Mouse (Mus musculus) heart, postnatal 14 days (tissue): ENCODE measurements around the gene Ncoa4. TPM values are rescaled to one million over a fixed set of nuclear protein-coding genes. Genes with fewer than 3 reads are reported as not detected.
A peak's percentile ranks its signal among the peaks of the same experiment; 100 is the strongest.
"Not testable (repeated sequence)": the region's sequence is repeated elsewhere in the genome, so short reads cannot be mapped to it uniquely, and the experiment has no call there.

Experiments
- DNase-seq, 2 experiments: peaks; one replicate each; pipeline ENCODE4 v3.0.0; 2021 to 2022
- intact Hi-C: fragments of 180-260 bp; cut with DNase I; formaldehyde crosslinking; loops from one replicate; pipeline ENCODE4 v1.15.1; 2025
- total RNA-seq, 2 experiments: library from RNA; stranded (reverse); gene quantifications; 2 replicates each; pipeline ENCODE4 v1.2.3; 2021

The Ncoa4 gene
- total RNA-seq, 2 experiments from 2014 or later: 139 to 150 TPM

- DNase-seq: no peak
- intact Hi-C loops: no loop called here
Observed at GRCm38 (mm10) chr14:32154758-32155157, 4.9 kb upstream of the Ncoa4 start.

- intact Hi-C loops: no loop called here
Observed at GRCm38 (mm10) chr14:32159150-32159670, 455 bp upstream of the Ncoa4 start.

GRCm38 (mm10) chr14:32160563-32160962 is 898 bp downstream of the Ncoa4 start:
- intact Hi-C loops: loop anchor here (5.0 kb wide), 1 partner anchor 37 kb away; no protein-coding TSS in a partner anchor
- DNase-seq: no peak

More at GRCm38 (mm10) chr14:32159150-32159670, 455 bp upstream of the Ncoa4 start:
- DNase-seq: no peak

- intact Hi-C loops: loop anchor here (5.0 kb wide), 1 partner anchor 36 kb away; no protein-coding TSS in a partner anchor
- DNase-seq: no peak
Observed at GRCm38 (mm10) chr14:32161090-32161885, 1.6 kb downstream of the Ncoa4 start.

GRCm38 (mm10) chr14:32162231-32162630 is 2.6 kb downstream of the Ncoa4 start:
- no peak for DNase-seq
- intact Hi-C loops: loop anchor here (5.0 kb wide), 1 partner anchor 35 kb away; no protein-coding TSS in a partner anchor

- intact Hi-C loops: loop anchor here (5.0 kb wide), 1 partner anchor 34 kb away; no protein-coding TSS in a partner anchor
- DNase-seq: no peak
Observed at GRCm38 (mm10) chr14:32163203-32163888, 3.7 kb downstream of the Ncoa4 start.

- no peak for DNase-seq
- intact Hi-C loops: loop anchor here (5.0 kb wide), 1 partner anchor 33 kb away; no protein-coding TSS in a partner anchor
Observed at GRCm38 (mm10) chr14:32164173-32165051, 4.7 kb downstream of the Ncoa4 start.

- DNase-seq: peak; percentile 67 to 71
- intact Hi-C loops: no loop called here
Observed at GRCm38 (mm10) chr14:32165278-32166061, 5.8 kb downstream of the Ncoa4 start.

- DNase-seq: no peak
Observed at GRCm38 (mm10) chr14:32166062-32166441, 6.4 kb downstream of the Ncoa4 start.

GRCm38 (mm10) chr14:32166840-32167239 is 7.2 kb downstream of the Ncoa4 start:
- no peak for DNase-seq
- intact Hi-C loops: no loop called here

More at GRCm38 (mm10) chr14:32166062-32166441, 6.4 kb downstream of the Ncoa4 start:
- intact Hi-C loops: no loop called here

GRCm38 (mm10) chr14:32167326-32167725 is 7.7 kb downstream of the Ncoa4 start:
- no peak for DNase-seq
- intact Hi-C loops: no loop called here

- DNase-seq: peak in 1 of 2 experiments; percentile 12
- intact Hi-C loops: no loop called here
Observed at GRCm38 (mm10) chr14:32168653-32169231, 9.1 kb downstream of the Ncoa4 start.

GRCm38 (mm10) chr14:32170137-32170536 is 10.5 kb downstream of the Ncoa4 start:
- intact Hi-C loops: no loop called here
- DNase-seq: no peak

- intact Hi-C loops: no loop called here
- DNase-seq: no peak
Observed at GRCm38 (mm10) chr14:32175310-32175709, 15.6 kb downstream of the Ncoa4 start.

- DNase-seq, intact Hi-C loops: not testable (repeated sequence)
Observed at GRCm38 (mm10) chr14:32176590-32176989, 16.9 kb downstream of the Ncoa4 start.

GRCm38 (mm10) chr14:32179393-32180195 is 19.9 kb downstream of the Ncoa4 start:
- DNase-seq: no peak
- intact Hi-C loops: no loop called here

- no peak for DNase-seq
- intact Hi-C loops: no loop called here
Observed at GRCm38 (mm10) chr14:32180861-32181260, 21.2 kb downstream of the Ncoa4 start.

- DNase-seq: no peak
- intact Hi-C loops: no loop called here
Observed at GRCm38 (mm10) chr14:32183846-32184245, 24.2 kb downstream of the Ncoa4 start.
